Mouse (Mus musculus) hindbrain, embryonic 15.5 days (tissue): ENCODE results near the gene Azin2. TPM values are rescaled to one million over a fixed set of nuclear protein-coding genes. Genes with fewer than 3 reads are reported as not detected.

Source experiments
- ATAC-seq: fragments of 200-750 bp; cut with Nextera tagmentation; 2 replicates; pipeline ENCODE4 v1.8.0; 2017; ENCODE audit warnings: low read depth, moderate number of reproducible peaks, moderate TSS enrichment; ENCODE audit not compliant: low FRiP score
- H3K27ac ChIP-seq: fragments of 300-500 bp; sonication (generic); replicated peaks from 2 replicates; pipeline ENCODE4 v1.5.1; 2015; ENCODE audit warnings: mild to moderate bottlenecking, inconsistent platforms
- H3K27me3 ChIP-seq: fragments of 300-500 bp; sonication (generic); 2 replicates; pipeline ENCODE4 v1.6.1; 2015; ENCODE audit warnings: control low read depth, inconsistent platforms
- H3K36me3 ChIP-seq: fragments of 300-500 bp; sonication (generic); 2 replicates; pipeline ENCODE4 v1.6.1; 2015; ENCODE audit warnings: control low read depth, inconsistent platforms
- H3K4me1 ChIP-seq: fragments of 300-500 bp; sonication (generic); replicated peaks from 2 replicates; pipeline ENCODE4 v1.6.1; 2015; ENCODE audit warnings: control low read depth, inconsistent platforms
- H3K4me2 ChIP-seq: fragments of 300-500 bp; sonication (generic); 2 replicates; pipeline ENCODE4 v1.6.1; 2015; ENCODE audit warnings: moderate library complexity, mild to moderate bottlenecking, inconsistent platforms
- H3K4me3 ChIP-seq: fragments of 300-500 bp; sonication (generic); 2 replicates; pipeline ENCODE4 v1.5.1; 2015; ENCODE audit warnings: mild to moderate bottlenecking, inconsistent platforms
- H3K9ac ChIP-seq: fragments of 300-500 bp; sonication (generic); 2 replicates; pipeline ENCODE4 v1.6.1; 2015; ENCODE audit warnings: inconsistent platforms
- H3K9me3 ChIP-seq: fragments of 300-500 bp; sonication (generic); 2 replicates; pipeline ENCODE4 v1.6.1; 2016; ENCODE audit warnings: control low read depth, inconsistent platforms
- WGBS: fragments of 180-500 bp; shearing (Covaris S2); methylation state at CpG from one replicate; pipeline ENCODE4 v1.1.7; 2015; 5-methylcytosine and 5-hydroxymethylcytosine counted together
- polyA plus RNA-seq: library from polyadenylated mRNA; unstranded; fragments of >200 nt; fragmentation: Nextera tagmentation; extraction: Ambion mirVana; gene quantifications from 2 replicates; pipeline ENCODE4 v1.2.1, GENCODE M21; 2015

Azin2 gene
- polyA plus RNA-seq, 1 experiment from 2014 or later = 21.9 TPM

- peak; percentile 57; the same call in 1 of the 2 replicates for ATAC-seq
- 0 out of 2 replicates have a peak overlapping the region, but pooled peaks have one; percentile 9 for H3K27ac ChIP-seq
- H3K4me2 ChIP-seq = no peak overlapping the region
- H3K36me3 ChIP-seq = no peaks in the 10 kb centered on the region
- H3K9ac ChIP-seq = no peak overlapping the region
- no peak overlapping the region for H3K4me3 ChIP-seq
- H3K27me3 ChIP-seq = no peaks in the 10 kb centered on the region
- peaks cover 49% of the 10 kb centered on the region for H3K4me1 ChIP-seq
- 13% methylated on average over 1 of the region's 1 CpGs for WGBS
- H3K9me3 ChIP-seq = no peaks in the 10 kb centered on the region
Measured at GRCm38 (mm10) chr4:128891157-128891556, 71.1 kb downstream of the Azin2 start.

- no peak overlapping the region for H3K4me2 ChIP-seq
- no peak overlapping the region for H3K9ac ChIP-seq
- no peak for ATAC-seq
- H3K4me1 ChIP-seq = peaks cover 61% of the 10 kb centered on the region
- H3K27me3 ChIP-seq = no peaks in the 10 kb centered on the region
- H3K36me3 ChIP-seq = no peaks in the 10 kb centered on the region
- H3K27ac ChIP-seq = no peak overlapping the region
- H3K4me3 ChIP-seq = no peak overlapping the region
- no peaks in the 10 kb centered on the region for H3K9me3 ChIP-seq
- 88% methylated on average over 12 of the region's 12 CpGs for WGBS
Measured at GRCm38 (mm10) chr4:128889752-128890630, 72.3 kb downstream of the Azin2 start.

- ATAC-seq = no peak
- Histone ChIP-seq H3K4me1 (peaks cover 70% of the 10 kb centered on the region), H3K36me3 (no peaks in the 10 kb centered on the region), H3K9ac (no peak overlapping the region), H3K4me2 (no peak overlapping the region), H3K27ac (no peak overlapping the region), H3K9me3 (no peaks in the 10 kb centered on the region), H3K4me3 (no peak overlapping the region), H3K27me3 (no peaks in the 10 kb centered on the region)
- WGBS = 83% methylated on average over 6 of the region's 6 CpGs
Measured at GRCm38 (mm10) chr4:128888436-128888990, 73.7 kb downstream of the Azin2 start.

GRCm38 (mm10) chr4:128887641-128888091 is 74.6 kb downstream of the Azin2 start:
- Histone ChIP-seq H3K36me3 (no peaks in the 10 kb centered on the region), H3K27me3 (no peaks in the 10 kb centered on the region), H3K4me1 (peaks cover 74% of the 10 kb centered on the region), H3K9me3 (no peaks in the 10 kb centered on the region), H3K4me2 (peak overlapping the region; percentile 40; the same call in 1 of the 2 replicates), H3K9ac (no peak overlapping the region), H3K27ac (peak overlapping the region; percentile 28), H3K4me3 (no peak overlapping the region)
- WGBS = 19% methylated on average over 9 of the region's 9 CpGs
- ATAC-seq = no peak

GRCm38 (mm10) chr4:128887026-128887425 is 75.2 kb downstream of the Azin2 start:
- H3K36me3 ChIP-seq = no peaks in the 10 kb centered on the region
- 0 out of 2 replicates have a peak overlapping the region, but pooled peaks have one; percentile 7 for H3K9ac ChIP-seq
- peak overlapping the region; percentile 40 for H3K4me2 ChIP-seq
- H3K9me3 ChIP-seq = no peaks in the 10 kb centered on the region
- H3K4me3 ChIP-seq = no peak overlapping the region; the same call in 1 of the 2 replicates
- WGBS = 61% methylated on average over 10 of the region's 10 CpGs
- H3K4me1 ChIP-seq = peaks cover 68% of the 10 kb centered on the region
- H3K27ac ChIP-seq = peak overlapping the region; percentile 28
- no peaks in the 10 kb centered on the region for H3K27me3 ChIP-seq
- no peak for ATAC-seq

GRCm38 (mm10) chr4:128886571-128886970 is 75.7 kb downstream of the Azin2 start:
- Histone ChIP-seq H3K9me3 (no peaks in the 10 kb centered on the region), H3K4me1 (peaks cover 64% of the 10 kb centered on the region), H3K9ac (0 out of 2 replicates have a peak overlapping the region, but pooled peaks have one; percentile 7), H3K36me3 (no peaks in the 10 kb centered on the region), H3K27ac (peak overlapping the region; percentile 28), H3K4me3 (peak overlapping the region; percentile 4; the same call in 1 of the 2 replicates), H3K27me3 (no peaks in the 10 kb centered on the region), H3K4me2 (peak overlapping the region; percentile 40)
- ATAC-seq = no peak
- WGBS = 20% methylated on average over 5 of the region's 5 CpGs

- Histone ChIP-seq H3K27ac (no peak overlapping the region), H3K4me1 (peaks cover 55% of the 10 kb centered on the region), H3K4me3 (peak overlapping the region; percentile 64; the same call in 1 of the 2 replicates), H3K27me3 (no peaks in the 10 kb centered on the region), H3K4me2 (peak overlapping the region; percentile 70), H3K9ac (no peak overlapping the region), H3K9me3 (no peaks in the 10 kb centered on the region), H3K36me3 (no peaks in the 10 kb centered on the region)
- 94% methylated on average over 8 of the region's 8 CpGs for WGBS
- ATAC-seq = no peak
Measured at GRCm38 (mm10) chr4:128885540-128885939, 76.7 kb downstream of the Azin2 start.

- Histone ChIP-seq H3K9me3 (no peaks in the 10 kb centered on the region), H3K36me3 (no peaks in the 10 kb centered on the region), H3K4me2 (peak overlapping the region; percentile 70), H3K9ac (peak overlapping the region; percentile 73), H3K4me3 (peak overlapping the region; percentile 64), H3K27ac (peak overlapping the region; percentile 86), H3K27me3 (no peaks in the 10 kb centered on the region), H3K4me1 (peaks cover 48% of the 10 kb centered on the region)
- 44% methylated on average over 5 of the region's 5 CpGs for WGBS
- no peak for ATAC-seq
Measured at GRCm38 (mm10) chr4:128884711-128885095, 77.5 kb downstream of the Azin2 start.

- ATAC-seq = peak; percentile 46
- no peaks in the 10 kb centered on the region for H3K9me3 ChIP-seq
- H3K4me2 ChIP-seq = peak overlapping the region; percentile 70
- no peaks in the 10 kb centered on the region for H3K36me3 ChIP-seq
- peaks cover 51% of the 10 kb centered on the region for H3K4me1 ChIP-seq
- H3K27me3 ChIP-seq = no peaks in the 10 kb centered on the region
- under 1% methylated on average over 89 of the region's 94 CpGs for WGBS
- peak overlapping the region; percentile 64 for H3K4me3 ChIP-seq
- peak overlapping the region; percentile 73 for H3K9ac ChIP-seq
- peak overlapping the region; percentile 86 for H3K27ac ChIP-seq
Measured at GRCm38 (mm10) chr4:128883801-128884710, 78.2 kb downstream of the Azin2 start.

GRCm38 (mm10) chr4:128883379-128883781 is 78.9 kb downstream of the Azin2 start, which contains the start of gene Trim62:
Trim62 (plus strand) TSS chr4:128883580.
- Histone ChIP-seq H3K27me3 (no peaks in the 10 kb centered on the region), H3K27ac (peak within 1 kb of the TSS; percentile 86), H3K4me1 (peaks cover 54% of the 10 kb centered on the region), H3K36me3 (no peaks in the 10 kb centered on the region), H3K4me2 (peak within 1 kb of the TSS; percentile 70), H3K4me3 (peak within 1 kb of the TSS; percentile 64), H3K9me3 (no peaks in the 10 kb centered on the region), H3K9ac (peak within 1 kb of the TSS; percentile 73)
- peak; percentile 66 for ATAC-seq
- 0% methylated on average over 33 of the region's 37 CpGs for WGBS
